Mouse (Mus musculus) brain, adult 2 months (tissue): ENCODE measurements around the gene Tmem259.

Experiments
- DNase-seq: peaks from one replicate; pipeline ENCODE4 v3.0.0; 2011; ENCODE audit warnings: low read depth, low spot score

Tmem259 gene

GRCm38 (mm10) chr10:79934794-79935569, 49.1 kb downstream of the Tmem259 start:
- DNase-seq = no peak

- DNase-seq = peak; percentile 83
These were observed 49.8 kb downstream of the Tmem259 start for GRCm38 (mm10) chr10:79934272-79934721.

- DNase-seq = no peak
These were observed 50.3 kb downstream of the Tmem259 start for GRCm38 (mm10) chr10:79933861-79934260.

GRCm38 (mm10) chr10:79933145-79933679, 50.9 kb downstream of the Tmem259 start:
- DNase-seq = no peak

GRCm38 (mm10) chr10:79932736-79933135, 51.4 kb downstream of the Tmem259 start:
- peak; percentile 78 for DNase-seq

GRCm38 (mm10) chr10:79931797-79932196, 52.3 kb downstream of the Tmem259 start:
- DNase-seq = no peak

- DNase-seq = no peak
These were observed 53.3 kb downstream of the Tmem259 start for GRCm38 (mm10) chr10:79930826-79931186.

GRCm38 (mm10) chr10:79929967-79930825, 53.9 kb downstream of the Tmem259 start:
- no peak for DNase-seq

- no peak for DNase-seq
These were observed 55.0 kb downstream of the Tmem259 start for GRCm38 (mm10) chr10:79928907-79929701.

- no peak for DNase-seq
These were observed 56.0 kb downstream of the Tmem259 start for GRCm38 (mm10) chr10:79928030-79928694.

GRCm38 (mm10) chr10:79927324-79928029, 56.7 kb downstream of the Tmem259 start:
- DNase-seq = peak; percentile 52

GRCm38 (mm10) chr10:79926491-79927323, 57.4 kb downstream of the Tmem259 start, which contains the start of gene Arid3a:
Gene Arid3a (plus strand): TSS chr10:79927043.
- peak; percentile 96 for DNase-seq

- DNase-seq = no peak
These were observed 58.2 kb downstream of the Tmem259 start for GRCm38 (mm10) chr10:79925785-79926490.

GRCm38 (mm10) chr10:79924998-79925784, 58.9 kb downstream of the Tmem259 start:
- peak; percentile 94 for DNase-seq
